Mouse (Mus musculus) thymus, adult 2 months (tissue): ENCODE measurements around the gene Olfml2b.

ENCODE experiments used
- CTCF ChIP-seq: fragments of 200-500 bp; IDR thresholded peaks from 2 replicates; pipeline ENCODE4 v1.5.1; 2012; ENCODE audit warnings: mild to moderate bottlenecking, control low read depth, low read length, moderate library complexity, borderline replicate concordance; ENCODE audit not compliant: control insufficient read depth, poor library complexity, insufficient read depth; ENCODE audit errors: extremely low read depth
- POLR2A ChIP-seq: fragments of 200-500 bp; IDR thresholded peaks from 2 replicates; pipeline ENCODE4 v1.6.1; 2012; ENCODE audit warnings: mild to moderate bottlenecking, low read length, control low read depth, moderate library complexity; ENCODE audit not compliant: control insufficient read depth, poor library complexity, insufficient read depth; ENCODE audit errors: extremely low read depth

GRCm38 (mm10) chr1:170717241-170717828 is 73.0 kb downstream of the Olfml2b start:
- TF ChIP-seq CTCF (no peak), POLR2A (no peak)
